Mouse (Mus musculus): Measurements from ENCODE around the gene Glt8d2.
A peak's percentile ranks its signal among the peaks of the same experiment; 100 is the strongest.

Glt8d2 gene

GRCm38 (mm10) chr10:82690494-82690893 lies at the start of gene Glt8d2:
Gene Glt8d2 (minus strand): TSS chr10:82690650.
- DNase-seq (ENCODE audit: low read depth) = no peak

- DNase-seq (ENCODE audit: low read depth) = peak; percentile 72
These were observed 9.0 kb upstream of the Glt8d2 start for GRCm38 (mm10) chr10:82699296-82699941.

DNA sequence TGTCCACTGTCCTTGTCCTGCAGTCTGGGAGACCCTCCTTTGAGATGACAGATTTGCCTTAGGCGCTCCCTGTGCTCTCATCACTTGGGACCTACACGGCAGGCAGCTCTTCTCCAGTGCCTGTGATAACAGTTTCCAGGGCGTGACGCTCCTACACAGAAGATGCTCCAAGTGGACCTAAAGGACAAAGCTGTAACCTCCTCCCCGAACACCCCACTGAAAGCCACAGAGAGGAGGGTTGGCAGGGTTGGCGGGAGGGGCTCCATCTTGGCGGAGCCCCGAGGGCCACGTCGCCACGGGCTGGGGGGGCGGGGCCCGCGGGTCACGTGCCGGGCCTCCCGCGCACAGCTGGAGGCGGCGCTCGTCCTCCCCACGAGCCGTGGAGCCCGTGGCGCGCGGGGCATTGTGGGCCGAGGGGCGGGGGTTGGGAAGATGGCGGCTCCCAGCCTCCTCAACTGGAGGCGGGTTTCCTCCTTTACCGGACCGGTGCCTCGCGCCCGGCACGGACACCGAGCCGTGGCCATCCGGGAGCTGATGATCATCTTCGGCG lies 8.3 kb upstream of the Glt8d2 start:
- DNase-seq (ENCODE audit: low read depth) = peak; percentile 93

GRCm38 (mm10) chr10:82697305-82697898 lies 7.0 kb upstream of the Glt8d2 start:
- DNase-seq (ENCODE audit: low read depth) = peak; percentile 67

DNA sequence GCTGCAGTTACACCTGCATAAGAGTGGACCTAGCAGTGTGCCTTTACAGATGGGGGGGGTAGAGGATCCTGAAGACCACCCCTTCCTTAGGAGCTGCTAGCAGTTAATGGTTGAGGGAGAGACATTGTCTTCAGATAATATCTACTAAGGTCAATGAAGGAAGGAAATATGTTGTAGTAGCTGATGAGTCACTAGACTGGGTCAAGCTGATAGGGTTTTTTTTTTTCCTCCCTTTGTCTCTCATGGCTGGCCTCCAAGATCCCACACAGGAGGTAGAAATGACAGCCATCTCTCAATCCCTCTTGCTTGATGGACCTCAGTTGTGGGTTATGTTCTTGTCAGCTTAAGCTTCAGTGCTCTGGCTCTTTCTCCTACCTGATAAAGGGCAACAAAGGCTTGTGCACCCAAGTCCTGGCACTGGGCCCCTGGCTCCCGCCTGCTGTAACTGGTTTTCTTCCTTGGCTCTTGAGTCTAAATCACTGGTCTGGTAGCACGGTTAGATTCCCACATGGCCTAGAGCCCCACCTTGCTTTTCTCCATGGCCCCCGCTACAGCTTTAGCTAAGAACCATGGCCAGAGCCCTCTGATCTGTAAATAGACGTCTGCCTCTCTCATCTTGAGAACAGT lies 6.1 kb upstream of the Glt8d2 start:
- no peak for DNase-seq (ENCODE audit: low read depth)

- DNase-seq (ENCODE audit: low read depth) = no peak
These were observed 5.5 kb upstream of the Glt8d2 start, which contains the start of gene Hcfc2 for GRCm38 (mm10) chr10:82695956-82696355. Gene Hcfc2 (plus strand): TSS chr10:82696160.

GRCm38 (mm10) chr10:82689681-82690211 lies 704 bp downstream of the Glt8d2 start:
- DNase-seq (ENCODE audit: low read depth) = no peak

- no peak for DNase-seq (ENCODE audit: low read depth)
These were observed 5.0 kb downstream of the Glt8d2 start for GRCm38 (mm10) chr10:82685440-82685839.

- DNase-seq (ENCODE audit: low read depth) = no peak
These were observed 8.8 kb downstream of the Glt8d2 start for GRCm38 (mm10) chr10:82681639-82682038.

- DNase-seq (ENCODE audit: low read depth) = no peak
These were observed 9.7 kb downstream of the Glt8d2 start for GRCm38 (mm10) chr10:82680769-82681168.

DNA sequence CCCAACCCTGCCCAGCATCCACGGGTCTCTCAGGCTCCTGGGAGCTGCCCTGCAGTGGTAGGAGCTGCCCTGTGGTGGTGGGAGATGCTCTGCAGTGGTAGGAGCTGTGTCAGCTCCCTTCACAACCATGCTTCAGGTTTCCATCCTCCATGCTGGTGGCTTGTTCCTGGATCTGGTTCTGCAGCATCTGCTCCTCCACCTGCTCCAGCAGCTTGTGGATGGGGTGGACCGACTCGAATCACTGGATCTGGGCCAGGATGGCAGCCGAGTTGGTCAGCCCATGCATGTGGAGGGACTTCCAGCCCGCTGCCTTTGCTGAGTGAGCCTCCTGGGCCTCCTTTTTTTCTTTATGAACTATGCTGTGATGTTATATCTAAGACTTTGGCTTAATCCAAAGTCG lies 13.5 kb downstream of the Glt8d2 start:
- DNase-seq (ENCODE audit: low read depth) = no peak

DNA sequence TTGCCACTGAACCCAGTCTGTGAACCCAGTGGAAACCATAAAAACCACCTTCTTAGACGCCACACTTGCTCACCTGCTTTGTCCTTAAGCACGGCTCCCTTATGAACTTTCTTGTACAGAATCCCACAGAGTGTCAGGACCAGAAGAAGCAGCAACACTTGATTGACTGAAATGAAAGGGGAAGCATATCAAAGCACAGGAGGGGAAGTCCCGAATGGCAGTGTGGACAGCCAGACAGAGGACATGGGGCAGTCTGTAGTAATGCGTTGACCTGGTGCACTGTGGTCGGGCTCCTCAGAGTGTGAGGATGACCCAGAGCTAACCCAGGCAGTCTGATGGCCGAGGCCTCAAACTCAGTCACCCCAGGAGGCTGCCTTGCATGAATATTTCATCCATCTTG lies 20.2 kb downstream of the Glt8d2 start:
- no peak for DNase-seq (ENCODE audit: low read depth)

DNA sequence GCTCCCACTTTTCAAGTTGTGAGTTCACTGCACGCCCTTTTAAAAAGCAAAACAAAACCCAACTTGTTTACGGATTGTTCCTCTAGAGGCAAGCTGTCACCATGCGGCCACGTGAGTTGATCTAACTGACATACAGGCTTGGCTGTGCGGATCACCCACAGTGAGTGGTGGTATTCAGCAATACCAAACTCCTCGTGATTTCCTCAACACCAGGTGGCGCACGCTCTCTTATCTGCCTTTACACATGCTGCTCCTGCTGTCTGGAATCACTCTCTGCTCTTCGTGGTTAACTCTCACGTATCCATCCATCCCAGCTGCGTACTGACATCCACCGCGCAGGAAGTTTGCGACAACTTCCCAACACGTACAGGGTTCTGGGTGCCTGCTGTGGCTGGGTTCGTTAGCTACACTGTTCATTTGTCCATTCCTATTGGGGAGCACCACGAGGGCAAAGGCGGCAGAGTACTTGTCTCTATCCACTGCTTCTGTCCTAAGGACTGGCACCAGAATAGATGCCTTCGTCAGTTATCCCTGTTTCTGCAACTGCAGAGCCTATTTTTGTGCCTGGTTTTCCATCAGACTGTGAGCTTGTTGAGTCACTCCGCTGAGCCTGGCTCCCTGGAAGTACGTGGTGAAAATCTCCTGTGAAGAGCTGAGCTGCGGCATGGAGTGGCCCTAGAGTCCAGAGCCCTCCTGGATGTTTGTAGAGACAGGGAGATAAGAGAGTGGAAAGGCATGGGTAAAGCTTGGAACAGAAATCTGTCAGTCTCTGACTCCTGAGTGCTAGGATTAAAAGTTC lies 23.8 kb downstream of the Glt8d2 start:
- peak; percentile 83 for DNase-seq (ENCODE audit: low read depth)

- no peak for DNase-seq (ENCODE audit: low read depth)
These were observed 24.5 kb downstream of the Glt8d2 start for GRCm38 (mm10) chr10:82665951-82666350.

GRCm38 (mm10) chr10:82663289-82663688 lies 27.2 kb downstream of the Glt8d2 start:
- no peak for DNase-seq (ENCODE audit: low read depth)

GRCm38 (mm10) chr10:82662267-82662990 lies 28.0 kb downstream of the Glt8d2 start:
- DNase-seq (ENCODE audit: low read depth) = peak; percentile 15

DNA sequence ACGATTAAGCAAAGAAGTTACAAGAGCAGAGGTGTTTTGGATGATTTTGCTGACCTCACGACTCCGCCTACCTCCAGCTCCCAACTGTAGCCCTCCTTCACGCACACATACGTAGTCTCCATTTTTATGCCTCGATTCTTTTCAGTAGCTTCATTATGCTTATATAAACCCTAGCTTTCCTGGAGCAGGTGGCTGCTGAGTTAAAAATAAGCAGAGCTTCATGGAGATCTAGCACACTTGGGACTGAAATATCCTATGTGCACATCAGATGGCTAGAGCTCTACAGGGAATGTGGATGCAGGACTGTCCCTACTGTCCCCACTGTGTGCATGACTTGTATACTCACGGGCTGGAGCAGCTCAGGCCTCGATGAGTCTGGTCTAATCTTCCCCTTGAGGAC lies 28.6 kb downstream of the Glt8d2 start:
- DNase-seq (ENCODE audit: low read depth) = no peak

DNA sequence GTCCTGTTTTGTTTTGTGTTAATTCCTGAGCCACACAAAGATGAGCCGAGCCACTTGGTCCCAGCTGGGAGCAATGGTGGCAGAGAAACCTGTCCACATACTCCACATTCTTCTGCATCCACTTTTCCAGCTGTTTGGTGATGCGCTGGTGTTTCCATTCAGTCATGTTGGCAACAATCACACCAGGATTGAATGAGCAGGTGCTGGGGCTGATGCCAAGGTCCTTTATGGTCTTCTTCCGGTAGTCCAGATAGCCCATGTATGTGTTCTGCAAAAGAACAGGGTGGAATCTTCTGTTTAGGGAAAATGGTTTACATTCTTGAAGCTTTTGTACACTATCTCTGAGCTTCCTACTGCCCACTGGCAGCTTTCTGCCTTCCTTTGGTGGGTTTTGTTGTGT lies 35.9 kb downstream of the Glt8d2 start:
- DNase-seq (ENCODE audit: low read depth) = no peak

DNA sequence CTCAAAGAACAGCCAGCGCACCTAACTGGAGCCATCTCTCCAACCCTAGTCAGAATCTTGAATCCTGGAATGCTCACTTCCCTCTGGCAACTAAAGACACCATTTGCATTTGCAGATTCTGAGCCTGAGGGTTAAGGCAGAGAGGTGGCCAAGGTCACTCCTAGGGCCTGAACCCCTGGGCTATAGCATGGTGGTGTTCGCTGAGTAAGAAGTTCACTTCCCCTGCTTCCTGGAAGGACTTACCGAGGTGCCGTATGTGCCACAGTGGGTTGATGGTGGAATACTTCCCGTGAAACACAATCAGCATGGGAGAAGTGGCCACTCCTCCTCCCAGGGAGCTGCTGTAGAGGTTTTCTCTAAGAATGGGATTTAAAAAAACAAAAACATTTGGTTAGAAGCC lies 37.8 kb downstream of the Glt8d2 start:
- DNase-seq (ENCODE audit: low read depth) = no peak

DNA sequence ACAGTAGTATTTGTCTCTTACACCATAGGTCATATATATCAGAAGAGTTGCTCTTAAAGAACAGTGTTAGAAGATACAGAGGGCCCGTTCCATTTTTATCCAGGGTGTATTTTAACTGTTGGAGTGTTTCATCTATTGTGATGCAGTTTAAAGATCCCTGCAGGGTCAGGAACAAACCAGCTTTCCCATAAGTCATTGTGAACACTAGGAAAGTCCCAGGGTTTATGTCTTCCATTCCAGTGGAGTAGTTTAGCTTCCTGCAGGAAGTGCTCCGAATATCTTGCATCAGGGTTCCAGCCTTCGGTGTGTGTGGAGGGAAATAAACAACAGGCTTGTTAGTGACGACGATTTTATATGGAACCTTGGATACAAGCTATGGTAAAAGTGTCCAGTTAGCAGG lies 39.2 kb downstream of the Glt8d2 start:
- no peak for DNase-seq (ENCODE audit: low read depth)

DNA sequence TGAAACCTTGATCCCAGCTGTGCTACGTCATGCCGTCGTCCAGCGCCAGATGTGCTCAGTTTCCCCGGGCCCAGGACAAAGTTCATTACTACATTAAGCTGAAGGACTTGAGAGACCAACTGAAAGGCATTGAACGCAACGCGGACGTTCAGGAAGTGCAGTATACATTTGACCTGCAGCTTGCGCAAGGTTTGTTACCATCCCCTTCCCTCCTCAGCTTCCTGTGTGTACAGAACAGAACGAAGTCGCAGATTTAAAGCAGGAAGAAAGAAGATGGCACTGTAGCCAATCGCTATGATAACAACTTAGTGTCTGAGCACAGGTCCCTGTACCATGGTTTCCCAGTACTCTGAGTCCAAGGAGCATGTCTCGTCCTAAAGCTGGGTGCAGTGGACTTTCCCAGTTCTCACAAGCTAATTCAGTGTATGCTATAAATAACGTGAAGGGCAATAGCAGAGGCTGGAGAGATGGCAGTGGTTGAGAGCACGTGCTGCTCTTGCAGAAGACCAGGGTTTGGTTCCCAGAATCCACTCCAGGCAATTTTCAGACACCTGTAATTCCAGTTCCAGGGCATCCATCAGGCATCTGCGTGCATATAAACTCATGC lies 43.1 kb downstream of the Glt8d2 start:
- DNase-seq (ENCODE audit: low read depth) = no peak
